Mouse (Mus musculus): ENCODE data around the gene Med27. TPM values are rescaled to one million over a fixed set of nuclear protein-coding genes. Genes with fewer than 3 reads are reported as not detected.

Gene Med27
- polyA plus RNA-seq (2012) = 70.8 and 78.7 TPM in 2 replicates

GRCm38 (mm10) chr2:29346629-29347271, at the start of gene Med27:
Gene Med27 (plus strand): TSS chr2:29346819.

Other genes with a start within 250 kb of the Med27 start
- gene Setx, start 222.6 kb upstream of the Med27 start, polyA plus RNA-seq (2012) = 4.4 and 6.6 TPM in 2 replicates
- 33.9 and 34.5 TPM in 2 replicates for gene Ntng2, start 93.8 kb upstream of the Med27 start, polyA plus RNA-seq (2012)

All from megakaryocyte-erythroid progenitor cell, adult 5 weeks (primary cell).